Mouse (Mus musculus) stomach, postnatal 0 days (tissue): ENCODE measurements around the gene Pan3.

Source experiments
- CTCF ChIP-seq: IDR thresholded peaks from 2 replicates; pipeline ENCODE4 v1.5.1; 2016; ENCODE audit warnings: antibody characterized with exemption, low read depth, mild to moderate bottlenecking, moderate library complexity
- EP300 ChIP-seq: optimal IDR thresholded peaks from 2 replicates; pipeline ENCODE3; 2016; ENCODE audit warnings: antibody characterized with exemption

GRCm38 (mm10) chr5:147494388-147494787 lies 64.4 kb downstream of the Pan3 start:
- TF ChIP-seq CTCF: no peak
- TF ChIP-seq EP300: no peak
